Mouse (Mus musculus) c-Kit-positive CD71-positive TER-119-positive erythroid progenitor cells, embryonic 14.5 days (primary cell): ENCODE measurements at regions not wholly inside any gene's neighbourhood (a gene's known extent, or its start where the extent isn't known, plus 50 kb on each side); places are given as distances from the start of the nearest gene placed in this dataset.

Source experiments
- DNase-seq: peaks from one replicate; pipeline ENCODE4 v3.0.0-alpha.2; 2013; ENCODE audit warnings: low spot score

DNA sequence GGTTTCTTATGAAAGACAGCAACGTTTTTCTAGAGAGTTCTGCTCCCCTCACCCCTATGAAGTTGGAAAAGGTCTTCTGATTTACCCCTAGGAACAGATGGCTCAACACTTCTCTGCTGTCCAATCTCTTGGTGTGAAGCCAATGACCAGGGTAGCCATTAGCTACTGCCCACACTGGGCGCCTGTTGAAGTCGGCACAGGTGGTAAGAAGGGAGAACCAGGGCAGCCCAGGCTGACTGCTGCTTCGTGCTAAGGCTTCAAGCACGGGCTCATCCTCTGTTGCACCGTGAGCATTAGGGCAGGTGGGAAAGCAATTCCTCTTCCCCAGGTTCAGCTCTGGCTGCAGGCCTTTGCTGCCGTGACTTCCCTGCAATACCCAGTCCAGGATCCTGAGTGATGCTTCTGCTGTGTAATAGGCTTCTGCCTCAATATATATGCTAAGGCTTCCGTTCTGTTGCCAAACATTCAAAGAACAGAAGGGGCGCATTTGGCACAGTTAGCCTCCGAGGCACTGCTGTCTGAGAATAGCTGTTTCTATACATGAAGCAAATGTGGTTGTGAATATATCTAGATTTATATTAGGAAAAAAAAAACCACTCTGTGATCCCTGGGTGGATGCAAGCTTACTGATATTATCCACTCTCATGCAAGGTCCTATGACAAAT lies 76.4 kb upstream of the Atp5g3 start:
- DNase-seq = no peak

DNA sequence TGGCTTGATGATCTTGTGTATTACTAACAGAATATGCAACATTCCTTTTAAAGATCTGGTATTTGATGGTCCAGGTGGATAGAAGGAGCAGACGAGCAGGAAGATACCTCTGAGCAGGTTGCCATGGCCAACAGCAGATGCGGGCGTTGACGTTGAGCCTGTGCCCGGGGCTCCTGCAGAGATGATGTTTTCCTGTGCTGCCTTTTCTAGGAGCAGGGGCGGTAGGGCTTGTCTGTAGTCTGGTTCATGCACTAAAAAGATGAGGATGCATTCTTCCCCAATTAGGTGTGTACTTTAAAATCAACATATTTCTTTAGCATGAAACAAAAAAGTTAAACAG lies 74.8 kb upstream of the Atp5g3 start:
- no peak for DNase-seq

DNA sequence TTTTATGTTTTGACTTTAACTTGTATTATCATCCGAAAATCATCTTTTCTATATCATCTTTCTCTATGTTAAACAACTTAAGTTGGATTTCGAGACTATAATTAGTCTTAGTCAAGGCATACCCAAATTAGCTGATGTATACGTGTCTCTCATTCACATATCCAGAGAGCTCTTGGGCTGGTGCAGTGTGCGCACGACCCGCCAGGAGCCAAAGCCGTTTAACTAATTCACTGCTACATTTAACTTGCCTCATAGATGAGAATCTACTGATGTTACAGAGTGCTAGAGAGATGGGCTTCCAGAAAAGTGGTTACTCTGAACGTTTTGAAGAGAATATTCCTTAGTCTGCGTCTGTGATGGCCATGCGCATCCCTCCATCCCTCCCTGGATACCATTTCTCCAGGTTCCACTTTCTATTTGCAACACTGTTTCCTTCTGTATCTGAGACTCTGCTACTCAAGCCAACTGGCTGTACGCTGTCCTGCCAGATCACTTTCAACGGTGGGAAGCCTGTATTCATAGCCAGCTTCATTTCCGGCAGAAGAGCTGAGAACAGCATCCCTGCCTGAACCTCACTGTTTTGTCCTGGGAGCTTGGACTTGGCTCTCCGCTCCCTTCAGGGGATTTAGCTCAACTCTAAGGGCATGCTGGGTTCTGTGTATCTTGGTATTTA lies 74.2 kb upstream of the Atp5g3 start:
- no peak for DNase-seq

DNA sequence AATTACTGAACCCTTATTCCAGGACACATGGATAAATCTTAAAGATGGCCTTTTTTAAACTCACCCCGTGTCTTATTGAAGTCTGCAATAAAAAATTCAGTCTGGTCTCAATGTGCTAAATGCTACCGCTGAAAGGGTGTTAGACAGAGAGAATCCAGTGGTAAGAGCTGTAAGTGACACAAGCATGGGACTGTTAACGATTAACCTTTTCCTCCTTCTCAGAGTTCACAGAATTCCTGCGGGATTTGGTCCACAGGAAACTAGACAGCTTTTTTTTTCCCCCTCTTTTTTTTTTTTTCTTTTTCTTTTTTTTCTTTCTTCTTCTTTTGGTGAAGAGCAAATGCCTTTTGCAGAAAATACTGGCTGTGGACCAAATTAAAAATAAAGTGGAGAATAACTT lies 72.0 kb upstream of the Atp5g3 start:
- no peak for DNase-seq

DNA sequence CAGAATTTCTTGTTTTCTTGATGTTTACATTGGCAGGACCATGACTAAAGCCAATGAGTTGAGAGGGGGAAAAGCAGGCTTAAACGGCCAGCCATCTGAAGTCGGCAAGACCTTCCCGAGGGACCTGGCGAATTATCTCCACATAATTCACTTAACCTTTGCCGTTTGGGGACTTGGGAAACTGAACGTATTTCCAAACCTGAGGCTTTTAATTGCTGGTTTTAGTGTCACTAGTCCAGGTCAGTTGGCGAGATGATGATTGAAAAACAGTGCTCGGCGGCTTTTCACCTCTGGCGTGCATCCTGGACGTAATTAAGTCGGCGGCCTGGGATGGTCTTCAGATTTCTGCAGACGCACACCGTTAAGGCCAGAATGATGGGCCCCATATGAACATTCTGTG lies 66.9 kb upstream of the Atp5g3 start:
- no peak for DNase-seq

DNA sequence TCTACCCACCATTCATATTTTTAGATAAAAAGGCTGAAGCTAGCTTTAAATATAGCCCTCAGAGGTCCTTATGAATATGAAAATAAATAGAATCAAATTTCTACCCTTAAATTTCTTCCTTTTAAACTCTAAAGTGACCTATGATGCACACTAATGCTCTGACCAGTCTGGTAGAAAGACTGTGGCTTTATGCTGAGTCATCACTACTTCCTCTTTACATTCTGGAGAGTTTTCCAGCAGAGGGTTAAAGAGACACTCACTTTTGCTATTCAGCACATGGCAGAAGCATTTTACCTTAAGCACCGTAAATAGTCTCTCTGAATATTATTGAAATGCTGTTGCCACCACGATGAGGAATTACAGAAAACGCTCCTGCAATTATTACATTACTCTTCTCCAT lies 62.6 kb upstream of the Atp5g3 start:
- no peak for DNase-seq

DNA sequence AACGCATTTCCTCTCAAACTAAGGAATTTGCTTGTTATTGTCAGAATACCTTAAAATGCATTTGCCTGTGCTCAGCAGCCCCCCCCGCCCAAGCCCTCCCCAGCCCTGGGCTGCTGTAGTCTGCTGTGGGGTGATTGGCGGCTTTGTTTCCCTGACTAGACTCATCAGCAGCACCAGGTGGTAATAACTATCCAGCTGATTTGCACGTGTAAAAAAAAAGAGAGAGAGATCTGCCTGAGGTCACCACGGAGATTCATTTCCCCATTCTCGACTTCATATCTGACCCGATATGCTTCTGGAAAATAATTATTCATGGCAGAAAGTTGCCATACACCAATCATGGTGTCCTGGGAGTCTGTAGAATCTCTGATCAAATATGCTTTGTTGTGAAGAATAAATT lies 56.5 kb upstream of the Atp5g3 start:
- no peak for DNase-seq

DNA sequence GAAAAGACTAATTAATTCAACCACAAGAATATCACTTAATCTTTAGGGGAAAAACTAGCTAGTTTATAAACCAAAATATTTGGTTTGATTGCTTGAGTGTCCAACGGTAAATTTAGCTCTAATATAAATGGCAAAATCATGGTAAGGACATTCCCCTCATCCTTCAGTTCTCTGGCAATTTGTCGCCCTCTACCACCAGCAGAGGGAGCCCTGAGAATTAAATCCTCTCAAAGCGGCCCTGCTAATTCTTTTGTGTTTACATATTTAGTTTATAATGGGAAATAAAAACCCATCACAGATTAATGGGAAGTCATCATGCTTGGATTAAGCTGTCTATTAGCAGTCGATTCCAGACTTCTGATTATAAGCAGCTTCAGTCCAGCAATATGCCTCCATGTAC lies 54.5 kb upstream of the Atp5g3 start:
- peak; percentile 5 for DNase-seq
